Mouse (Mus musculus): Measurements from ENCODE around the gene Fam83f.

Gene Fam83f

DNA sequence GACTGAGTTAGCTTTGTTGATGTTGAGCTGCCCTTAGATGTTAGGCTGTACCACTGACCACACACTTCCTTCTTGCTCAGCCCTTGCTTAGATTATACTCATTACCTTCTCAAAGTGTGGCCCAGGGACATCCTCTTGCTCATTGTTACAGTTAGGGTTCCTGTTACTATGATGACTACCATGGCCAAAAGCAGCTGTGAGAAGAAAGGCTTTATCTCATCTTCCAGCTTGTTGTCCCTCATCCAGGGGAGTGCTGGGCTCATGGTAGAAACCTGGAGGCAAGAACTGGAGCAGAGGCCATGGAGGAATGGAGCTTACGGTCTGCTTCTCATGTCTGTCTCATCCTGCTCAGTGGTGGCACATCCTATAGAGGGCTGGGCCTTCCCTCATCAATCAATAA is 68.3 kb downstream of the Fam83f start:
- no peak for DNase-seq (ENCODE audit: extremely low spot score, low spot score)

GRCm38 (mm10) chr15:80741836-80742235 is 70.2 kb downstream of the Fam83f start:
- DNase-seq (ENCODE audit: extremely low spot score, low spot score) = no peak

GRCm38 (mm10) chr15:80742991-80743474 is 71.4 kb downstream of the Fam83f start:
- no peak for DNase-seq (ENCODE audit: extremely low spot score, low spot score)

GRCm38 (mm10) chr15:80743606-80744005 is 72.0 kb downstream of the Fam83f start:
- DNase-seq (ENCODE audit: extremely low spot score, low spot score) = no peak

DNA sequence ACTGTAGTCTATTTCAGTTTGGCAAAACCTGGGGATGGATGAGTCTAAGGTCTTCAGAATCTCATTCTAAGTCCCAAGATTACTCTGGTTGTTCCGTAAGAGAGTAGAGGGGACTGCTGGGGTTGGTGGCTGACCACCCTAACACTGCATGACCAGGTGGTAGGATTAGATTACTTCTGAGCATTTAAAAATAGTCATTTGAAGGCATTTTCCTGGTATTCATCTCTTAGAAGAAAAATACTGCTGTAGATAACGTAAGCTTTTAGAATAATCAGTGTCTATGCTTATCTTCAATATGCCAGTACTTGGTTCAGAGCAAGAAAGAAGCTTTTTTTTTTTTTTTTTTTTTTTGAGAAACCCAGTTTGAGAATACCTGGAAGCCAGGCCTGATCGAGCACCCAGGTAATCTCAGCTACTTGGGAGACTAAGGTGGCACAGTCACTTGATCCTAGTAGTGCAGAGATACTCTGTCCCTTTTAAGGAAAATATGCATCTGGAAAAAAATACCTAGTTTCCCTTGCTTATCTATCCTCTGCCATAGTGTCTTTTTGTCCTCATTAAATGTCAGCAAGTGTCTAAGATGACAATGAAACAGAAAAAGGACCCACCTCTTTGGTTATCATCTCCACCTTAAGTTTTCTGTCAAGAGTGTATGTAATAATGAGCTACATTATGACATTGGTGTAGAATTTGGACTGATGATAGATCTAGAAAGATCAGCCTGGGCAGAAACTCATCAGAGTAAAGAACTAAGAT is 73.2 kb downstream of the Fam83f start:
- no peak for DNase-seq (ENCODE audit: extremely low spot score, low spot score)

DNA sequence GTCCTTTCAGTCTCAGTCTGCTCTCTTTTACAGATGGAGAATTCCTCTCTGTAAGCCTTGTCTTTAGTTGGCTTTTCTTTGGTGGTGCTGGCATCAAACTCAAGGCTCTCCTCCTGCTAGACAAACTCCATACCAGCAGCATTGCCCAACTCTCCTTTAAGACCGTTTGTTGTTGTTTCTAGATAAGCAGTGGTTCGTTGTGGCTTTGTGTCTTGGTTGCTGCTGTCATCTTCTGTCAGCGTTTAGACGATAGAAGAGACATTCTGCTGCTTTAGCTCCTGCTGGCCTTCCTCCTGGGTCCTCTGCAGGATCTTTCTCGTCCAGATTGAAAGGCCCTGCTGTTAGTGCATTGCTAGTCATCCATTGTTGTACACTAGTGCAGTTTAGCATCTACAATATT is 77.3 kb downstream of the Fam83f start:
- no peak for DNase-seq (ENCODE audit: extremely low spot score, low spot score)
